Mouse (Mus musculus) C2C12 (cell line): ENCODE results near the gene Lst1. TPM values are rescaled to one million over a fixed set of nuclear protein-coding genes. Genes with fewer than 3 reads are reported as not detected.
"Not testable (repeated sequence)": the region's sequence is repeated elsewhere in the genome, so short reads cannot be mapped to it uniquely, and the experiment has no call there.

Source experiments
- H3K27me3 ChIP-seq: one replicate; pipeline ENCODE4 v1.6.1; 2011; ENCODE audit not compliant: control insufficient read depth, insufficient read depth, insufficient read length
- H3K36me3 ChIP-seq: one replicate; pipeline ENCODE4 v1.6.1; 2011; ENCODE audit not compliant: control insufficient read depth, insufficient read depth
- H3K4me3 ChIP-seq: one replicate; pipeline ENCODE4 v1.5.1; 2011; ENCODE audit warnings: mild to moderate bottlenecking, control low read depth; ENCODE audit not compliant: poor library complexity, insufficient read depth, severe bottlenecking
- H3K79me2 ChIP-seq: one replicate; pipeline ENCODE4 v1.6.1; 2011; ENCODE audit not compliant: control insufficient read depth, insufficient read depth
- H3K79me3 ChIP-seq: one replicate; pipeline ENCODE4 v1.6.1; 2011; ENCODE audit warnings: low read depth, control low read depth
- H3ac ChIP-seq: one replicate; pipeline ENCODE3; 2011; ENCODE audit warnings: low read depth; ENCODE audit not compliant: control insufficient read depth, insufficient read length
- CEBPB ChIP-seq: IDR thresholded peaks from one replicate; pipeline ENCODE4 v1.6.1; 2011; ENCODE audit warnings: low read depth, mild to moderate bottlenecking, control low read depth, moderate library complexity
- CTCF ChIP-seq: IDR thresholded peaks from one replicate; pipeline ENCODE4 v1.5.1; 2011; ENCODE audit not compliant: control insufficient read depth, insufficient read depth, insufficient read length
- FOSL1 ChIP-seq: IDR thresholded peaks from one replicate; pipeline ENCODE4 v1.8.0; 2011; ENCODE audit warnings: mild to moderate bottlenecking, low read length; ENCODE audit not compliant: poor library complexity, insufficient read depth, severe bottlenecking
- MAX ChIP-seq: IDR thresholded peaks from one replicate; pipeline ENCODE4 v1.6.1; 2011; ENCODE audit warnings: mild to moderate bottlenecking, control low read depth
- MYOD1 ChIP-seq: IDR thresholded peaks from one replicate; pipeline ENCODE4 v1.6.1; 2011; ENCODE audit warnings: low read depth; ENCODE audit not compliant: control insufficient read depth, insufficient read length
- MYOG ChIP-seq: IDR thresholded peaks from one replicate; pipeline ENCODE4 v1.6.1; 2011; ENCODE audit not compliant: control insufficient read depth, insufficient read length; ENCODE audit errors: extremely low read depth
- USF1 ChIP-seq: IDR thresholded peaks from one replicate; pipeline ENCODE4 v1.6.1; 2011; ENCODE audit warnings: low read depth, mild to moderate bottlenecking, control low read depth, moderate library complexity
- long read RNA-seq, 2 experiments: library from polyadenylated mRNA; unstranded; transcript quantifications; one replicate each; pipeline ENCODE4 v2.0.0; 2019 to 2020
- polyA plus RNA-seq: library from polyadenylated mRNA; unstranded; fragments of >200 nt; fragmentation: generic; extraction: Trizol; gene quantifications from one replicate; pipeline ENCODE4 v1.2.1, GENCODE M21; 2012; ENCODE audit warnings: missing spikeins

Gene Lst1
- polyA plus RNA-seq, result 0.92 TPM
- long read RNA-seq, experiment 1, result 0 reads
- long read RNA-seq, experiment 2, result 0 reads

- no peaks in the 10 kb centered on the region for H3K79me3 ChIP-seq
- no peak within 1 kb of the TSS for H3ac ChIP-seq
- H3K27me3 ChIP-seq, result no peaks in the 10 kb centered on the region
- no peak within 1 kb of the TSS for H3K4me3 ChIP-seq
- TF ChIP-seq MYOG, result no peak
- no peak for TF ChIP-seq MAX
- no peak for TF ChIP-seq CEBPB
- TF ChIP-seq USF1, result no peak
- TF ChIP-seq CTCF, result no peak
- TF ChIP-seq FOSL1, result no peak
- TF ChIP-seq MYOD1, result no peak
- H3K36me3 ChIP-seq, result no peaks in the 10 kb centered on the region
- H3K79me2 ChIP-seq, result no peaks in the 10 kb centered on the region
Observed at GRCm38 (mm10) chr17:35187959-35188610, at the start of gene Lst1. Lst1 (minus strand) TSS chr17:35188439.

- peaks cover 38% of the 10 kb centered on the region for H3K79me2 ChIP-seq
- H3K79me3 ChIP-seq, result peaks cover 19% of the 10 kb centered on the region
- no peaks in the 10 kb centered on the region for H3K27me3 ChIP-seq
- no peak overlapping the region for H3ac ChIP-seq
- no peak overlapping the region for H3K4me3 ChIP-seq
- peaks cover 12% of the 10 kb centered on the region for H3K36me3 ChIP-seq
- TF ChIP-seq MAX (no peak), CTCF (no peak), MYOD1 (no peak), USF1 (no peak), CEBPB (no peak), MYOG (no peak), FOSL1 (no peak)
Observed at GRCm38 (mm10) chr17:35237504-35237903, 49.3 kb upstream of the Lst1 start.

- Histone ChIP-seq H3K4me3 (no peak overlapping the region), H3K79me3 (peaks cover 15% of the 10 kb centered on the region), H3K27me3 (no peaks in the 10 kb centered on the region), H3ac (no peak overlapping the region), H3K36me3 (peaks cover 16% of the 10 kb centered on the region), H3K79me2 (peaks cover 38% of the 10 kb centered on the region)
- TF ChIP-seq MAX (no peak), USF1 (no peak), CTCF (no peak), FOSL1 (no peak), MYOD1 (no peak), MYOG (no peak), CEBPB (no peak)
Observed at GRCm38 (mm10) chr17:35236996-35237395, 48.8 kb upstream of the Lst1 start.

GRCm38 (mm10) chr17:35236390-35236746 lies 48.1 kb upstream of the Lst1 start:
- H3K4me3 ChIP-seq, result peak overlapping the region; percentile 51
- peaks cover 40% of the 10 kb centered on the region for H3K79me2 ChIP-seq
- peaks cover 15% of the 10 kb centered on the region for H3K79me3 ChIP-seq
- H3K27me3 ChIP-seq, result no peaks in the 10 kb centered on the region
- peak; percentile 85 for TF ChIP-seq MYOD1
- TF ChIP-seq FOSL1, result no peak
- peak; percentile 88 for TF ChIP-seq CTCF
- no peak for TF ChIP-seq MAX
- peaks cover 21% of the 10 kb centered on the region for H3K36me3 ChIP-seq
- peak overlapping the region; percentile 76 for H3ac ChIP-seq

GRCm38 (mm10) chr17:35235614-35236389 lies 47.6 kb upstream of the Lst1 start, which contains the start of gene Nfkbil1:
Nfkbil1 (minus strand) TSS chr17:35235792.
- Histone ChIP-seq H3ac (peak within 1 kb of the TSS; percentile 90), H3K27me3 (no peaks in the 10 kb centered on the region), H3K4me3 (peak within 1 kb of the TSS; percentile 51), H3K79me3 (peaks cover 19% of the 10 kb centered on the region), H3K36me3 (peaks cover 25% of the 10 kb centered on the region), H3K79me2 (peaks cover 46% of the 10 kb centered on the region)
- no peak for TF ChIP-seq USF1
- no peak for TF ChIP-seq FOSL1
- TF ChIP-seq MYOD1, result no peak
- TF ChIP-seq MAX, result peak; percentile 56
- TF ChIP-seq CTCF, result no peak
- peak; percentile 65 for TF ChIP-seq CEBPB
- TF ChIP-seq MYOG, result no peak

- Histone ChIP-seq H3K27me3 (no peaks in the 10 kb centered on the region), H3K36me3 (peaks cover 28% of the 10 kb centered on the region), H3K79me2 (peaks cover 54% of the 10 kb centered on the region), H3K4me3 (peak overlapping the region; percentile 51), H3ac (peak overlapping the region; percentile 90), H3K79me3 (peaks cover 23% of the 10 kb centered on the region)
- TF ChIP-seq MAX (no peak), MYOG (no peak), USF1 (no peak), CTCF (no peak), MYOD1 (no peak), FOSL1 (no peak), CEBPB (no peak)
Observed at GRCm38 (mm10) chr17:35234903-35235302, 46.7 kb upstream of the Lst1 start.

- peaks cover 59% of the 10 kb centered on the region for H3K79me2 ChIP-seq
- peaks cover 37% of the 10 kb centered on the region for H3K36me3 ChIP-seq
- H3K79me3 ChIP-seq, result peaks cover 23% of the 10 kb centered on the region
- H3K27me3 ChIP-seq, H3K4me3 ChIP-seq, H3ac ChIP-seq: not testable (repeated sequence)
Observed at GRCm38 (mm10) chr17:35234090-35234489, 45.9 kb upstream of the Lst1 start.
